Mouse (Mus musculus): ENCODE measurements at regions not wholly inside any gene's neighbourhood (a gene's known extent, or its start where the extent isn't known, plus 50 kb on each side); places are given as distances from the start of the nearest gene placed in this dataset.
A peak's percentile ranks its signal among the peaks of the same experiment; 100 is the strongest.

DNA sequence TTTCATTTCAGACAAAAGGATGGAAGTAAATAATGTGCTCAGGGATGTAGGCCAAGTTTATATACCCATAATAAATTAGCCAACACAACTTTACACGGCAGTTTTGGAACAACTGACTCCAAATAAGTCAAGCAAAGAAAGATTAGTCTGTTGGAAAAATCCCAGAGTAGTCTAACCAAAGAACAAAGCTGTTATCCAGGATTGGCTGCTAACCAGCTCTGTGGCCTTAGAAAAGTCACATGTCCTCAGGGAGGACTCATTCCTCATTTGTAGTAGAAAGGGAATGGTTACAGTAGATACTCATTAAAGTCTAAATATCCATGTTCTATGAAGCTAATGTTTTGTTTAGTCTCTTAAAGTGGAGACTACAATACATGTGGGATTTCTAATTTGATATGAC, 130.6 kb upstream of the Mid1 start:
- no peak for DNase-seq (ENCODE audit: low spot score in 2 of 2)

DNA sequence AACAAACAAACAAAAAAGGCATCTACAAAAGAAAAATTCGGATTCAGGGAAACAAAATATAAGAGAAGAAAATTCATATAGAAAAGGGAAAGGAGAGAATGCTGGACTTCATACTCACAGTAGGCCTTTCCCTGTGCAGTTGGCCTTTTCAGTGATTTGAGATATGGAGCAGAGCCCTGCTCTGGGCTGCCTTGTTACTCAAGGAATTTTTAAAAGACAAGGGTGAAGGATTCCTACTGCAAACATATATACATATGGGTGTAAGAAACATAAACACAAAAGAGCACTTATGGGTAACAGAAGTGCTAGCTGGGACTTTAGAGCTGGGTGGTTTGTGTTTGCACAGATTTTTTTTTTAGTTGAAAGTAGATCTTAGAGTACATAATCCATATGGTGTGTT, 132.1 kb upstream of the Mid1 start:
- peak in 1 of 2 experiments; percentile 2 for DNase-seq (ENCODE audit: low spot score in 2 of 2)

DNA sequence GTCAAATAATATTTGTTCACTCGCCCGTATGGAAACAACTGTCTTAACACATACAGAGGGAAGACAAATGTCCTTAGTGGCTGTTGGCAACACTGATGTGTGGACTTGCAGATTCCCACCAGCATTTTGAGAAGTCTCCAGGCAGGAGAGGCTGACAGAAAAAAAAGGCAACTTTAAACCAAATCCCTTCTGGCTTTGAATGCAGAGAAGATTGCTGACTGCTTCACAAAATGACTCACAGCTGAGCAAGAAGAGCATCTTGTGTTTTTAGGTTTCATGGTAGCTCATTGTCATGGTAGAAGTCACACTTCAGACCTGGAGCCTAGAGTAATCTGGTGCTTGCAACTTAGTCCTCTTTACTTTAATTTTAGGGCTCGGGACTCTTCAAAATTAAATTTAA, 141.0 kb upstream of the Mid1 start:
- no peak for DNase-seq (ENCODE audit: low spot score in 2 of 2)

GRCm38 (mm10) chrX:169508229-169508628, 176.8 kb upstream of the Mid1 start:
- no peak for DNase-seq (ENCODE audit: low spot score in 2 of 2)

GRCm38 (mm10) chrX:169493577-169493976, 173.4 kb upstream of the Hccs start:
- no peak for DNase-seq (ENCODE audit: low spot score in 2 of 2)

- DNase-seq (ENCODE audit: low spot score in 2 of 2): no peak
Measured at GRCm38 (mm10) chrX:169473518-169473917, 153.3 kb upstream of the Hccs start.

- no peak for DNase-seq (ENCODE audit: low spot score in 2 of 2)
Measured at GRCm38 (mm10) chrX:169470715-169471114, 150.5 kb upstream of the Hccs start.

- no peak for DNase-seq (ENCODE audit: low spot score in 2 of 2)
Measured at GRCm38 (mm10) chrX:169450159-169450558, 130.0 kb upstream of the Hccs start.

DNA sequence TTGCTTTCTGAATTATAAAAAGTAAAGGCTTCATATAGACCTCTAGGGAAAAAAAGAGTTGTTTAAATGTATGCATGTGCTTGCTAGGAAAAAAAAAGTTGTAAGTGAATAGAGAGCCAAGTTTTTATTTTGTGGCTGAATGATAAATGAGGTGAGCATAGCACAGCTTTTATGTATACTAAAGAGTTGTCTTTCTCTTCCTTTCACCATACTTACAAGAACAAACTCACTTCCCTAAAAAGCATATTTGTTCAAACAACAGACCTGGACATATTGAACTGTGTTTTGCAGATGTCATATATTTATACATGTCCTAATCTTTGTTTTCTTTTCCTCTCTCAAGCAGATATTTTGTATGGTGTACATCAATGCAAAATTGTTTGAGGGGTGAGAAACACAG, 119.4 kb upstream of the Hccs start:
- DNase-seq (ENCODE audit: low spot score in 2 of 2): no peak

DNA sequence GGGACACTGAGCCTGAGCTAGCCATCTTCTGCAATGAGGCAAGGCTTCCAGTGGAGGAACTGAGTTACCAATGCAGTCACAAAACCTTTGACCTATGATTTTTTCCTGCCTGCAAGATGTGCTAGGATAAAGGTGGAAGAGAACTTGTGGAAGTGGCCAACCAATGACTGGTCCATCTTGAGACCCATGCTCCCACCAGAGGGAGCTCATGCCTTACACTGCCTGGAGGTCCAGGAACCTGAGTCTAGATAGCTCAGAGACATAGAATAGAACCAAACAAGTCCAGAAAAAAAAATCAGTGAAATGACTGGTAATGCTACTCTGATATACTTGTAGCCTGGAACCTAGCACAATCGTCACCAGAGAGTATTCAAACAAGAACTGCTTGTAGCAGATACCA, 118.5 kb upstream of the Hccs start:
- no peak for DNase-seq (ENCODE audit: low spot score in 2 of 2)

GRCm38 (mm10) chrX:169433903-169434302, 113.7 kb upstream of the Hccs start:
- no peak for DNase-seq (ENCODE audit: low spot score in 2 of 2)

DNA sequence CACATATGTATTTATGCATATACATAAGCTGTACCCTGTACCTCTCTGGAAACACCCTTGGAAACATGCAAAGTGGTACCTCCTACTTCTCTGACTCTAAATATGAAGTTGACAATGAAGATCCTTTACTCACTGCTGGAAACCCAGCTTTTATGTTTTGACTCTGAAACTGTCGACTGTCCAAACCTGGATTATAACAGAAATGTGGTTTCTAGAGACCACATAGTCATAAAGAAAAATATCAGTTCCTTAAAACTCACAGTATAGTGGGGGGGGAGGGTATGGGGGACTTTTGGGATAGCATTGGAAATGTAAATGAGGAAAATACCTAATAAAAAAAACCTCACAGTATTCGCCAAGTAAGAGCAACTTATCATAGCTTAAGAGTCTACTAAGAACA, 76.7 kb upstream of the Hccs start:
- no peak for DNase-seq (ENCODE audit: low spot score in 2 of 2)

DNA sequence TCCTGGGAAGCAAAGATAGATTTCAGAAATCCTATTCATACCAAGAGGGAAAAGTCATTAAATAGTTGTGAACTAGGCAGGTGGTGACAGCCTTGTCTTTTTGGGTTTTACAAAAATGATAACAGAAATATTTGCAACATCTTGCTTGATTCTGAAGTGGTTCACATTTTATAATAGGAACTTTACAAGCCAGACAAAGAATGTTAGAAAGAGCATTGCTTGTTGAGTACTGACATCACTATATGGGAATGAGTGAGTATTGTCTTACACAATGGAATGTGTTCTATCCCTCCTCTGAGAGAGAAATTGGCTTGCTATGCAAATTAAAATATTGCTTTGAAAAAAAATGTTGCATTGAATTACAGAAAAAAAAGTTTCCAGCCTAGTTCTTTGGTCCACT, 66.5 kb upstream of the Hccs start:
- DNase-seq (ENCODE audit: low spot score in 2 of 2): no peak
